Mouse (Mus musculus): ENCODE results near the gene Ddah1.

- TF ChIP-seq POLR2A (IDR thresholded peaks at IDR 0.05; ENCODE audit: borderline replicate concordance, extremely low read depth, insufficient read depth, insufficient read length, poor library complexity, severe bottlenecking) (no peak), CTCF (IDR thresholded peaks at IDR 0.05; ENCODE audit: borderline replicate concordance, extremely low read depth, insufficient read depth, insufficient read length) (no peak)
Observed at GRCm38 (mm10) chr3:145773384-145773783, 14.9 kb downstream of the Ddah1 start.

Data from brain, embryonic 14.5 days (tissue).